Mouse (Mus musculus): ENCODE measurements around the gene Macrod1.

- TF ChIP-seq POLR2A (IDR thresholded peaks at IDR 0.05; ENCODE audit: insufficient read depth, low read length) (no peak), CTCF (IDR thresholded peaks at IDR 0.05; ENCODE audit: low read depth, low read length) (no peak), EP300 (IDR thresholded peaks at IDR 0.05; ENCODE audit: insufficient read depth, low read depth, low read length) (no peak)
These were observed 104.5 kb downstream of the Macrod1 start for GRCm38 (mm10) chr19:7161064-7161463.
